Mouse (Mus musculus) kidney, embryonic 15.5 days (tissue): Measurements from ENCODE around the gene Map3k21. TPM values are rescaled to one million over a fixed set of nuclear protein-coding genes. Genes with fewer than 3 reads are reported as not detected.

Experiments
- ATAC-seq: fragments of 200-750 bp; cut with Nextera tagmentation; replicated peaks from 2 replicates; pipeline ENCODE4 v1.8.0; 2017; ENCODE audit warnings: moderate TSS enrichment; ENCODE audit not compliant: low FRiP score
- H3K27ac ChIP-seq: fragments of 300-500 bp; sonication (generic); 2 replicates; pipeline ENCODE4 v1.5.1; 2015; ENCODE audit warnings: mild to moderate bottlenecking, inconsistent platforms
- H3K27me3 ChIP-seq: fragments of 300-500 bp; sonication (generic); 2 replicates; pipeline ENCODE4 v1.6.1; 2015; ENCODE audit warnings: inconsistent platforms
- H3K36me3 ChIP-seq: fragments of 300-500 bp; sonication (generic); 2 replicates; pipeline ENCODE4 v1.6.1; 2015; ENCODE audit warnings: inconsistent platforms
- H3K4me1 ChIP-seq: fragments of 300-500 bp; sonication (generic); 2 replicates; pipeline ENCODE4 v1.6.1; 2015; ENCODE audit warnings: inconsistent platforms
- H3K4me2 ChIP-seq: fragments of 300-500 bp; sonication (generic); 2 replicates; pipeline ENCODE4 v1.6.1; 2015; ENCODE audit warnings: moderate library complexity, mild to moderate bottlenecking, inconsistent platforms
- H3K4me3 ChIP-seq: fragments of 300-500 bp; sonication (generic); replicated peaks from 2 replicates; pipeline ENCODE4 v1.5.1; 2015; ENCODE audit warnings: mild to moderate bottlenecking, inconsistent platforms
- H3K9ac ChIP-seq: fragments of 300-500 bp; sonication (generic); 2 replicates; pipeline ENCODE4 v1.6.1; 2015; ENCODE audit warnings: mild to moderate bottlenecking, inconsistent platforms
- H3K9me3 ChIP-seq: fragments of 300-500 bp; sonication (generic); replicated peaks from 2 replicates; pipeline ENCODE4 v1.6.1; 2016; ENCODE audit warnings: inconsistent platforms
- WGBS: fragments of 180-500 bp; shearing (Covaris S2); methylation state at CpG from one replicate; pipeline ENCODE4 v1.1.7; 2015; ENCODE audit warnings: mixed read lengths; 5-methylcytosine and 5-hydroxymethylcytosine counted together
- polyA plus RNA-seq: library from polyadenylated mRNA; unstranded; fragments of >200 nt; fragmentation: Nextera tagmentation; extraction: Ambion mirVana; gene quantifications from 2 replicates; pipeline ENCODE4 v1.2.1, GENCODE M21; 2015

Gene Map3k21
- polyA plus RNA-seq = 4.2 and 4.6 TPM in 2 replicates

DNA sequence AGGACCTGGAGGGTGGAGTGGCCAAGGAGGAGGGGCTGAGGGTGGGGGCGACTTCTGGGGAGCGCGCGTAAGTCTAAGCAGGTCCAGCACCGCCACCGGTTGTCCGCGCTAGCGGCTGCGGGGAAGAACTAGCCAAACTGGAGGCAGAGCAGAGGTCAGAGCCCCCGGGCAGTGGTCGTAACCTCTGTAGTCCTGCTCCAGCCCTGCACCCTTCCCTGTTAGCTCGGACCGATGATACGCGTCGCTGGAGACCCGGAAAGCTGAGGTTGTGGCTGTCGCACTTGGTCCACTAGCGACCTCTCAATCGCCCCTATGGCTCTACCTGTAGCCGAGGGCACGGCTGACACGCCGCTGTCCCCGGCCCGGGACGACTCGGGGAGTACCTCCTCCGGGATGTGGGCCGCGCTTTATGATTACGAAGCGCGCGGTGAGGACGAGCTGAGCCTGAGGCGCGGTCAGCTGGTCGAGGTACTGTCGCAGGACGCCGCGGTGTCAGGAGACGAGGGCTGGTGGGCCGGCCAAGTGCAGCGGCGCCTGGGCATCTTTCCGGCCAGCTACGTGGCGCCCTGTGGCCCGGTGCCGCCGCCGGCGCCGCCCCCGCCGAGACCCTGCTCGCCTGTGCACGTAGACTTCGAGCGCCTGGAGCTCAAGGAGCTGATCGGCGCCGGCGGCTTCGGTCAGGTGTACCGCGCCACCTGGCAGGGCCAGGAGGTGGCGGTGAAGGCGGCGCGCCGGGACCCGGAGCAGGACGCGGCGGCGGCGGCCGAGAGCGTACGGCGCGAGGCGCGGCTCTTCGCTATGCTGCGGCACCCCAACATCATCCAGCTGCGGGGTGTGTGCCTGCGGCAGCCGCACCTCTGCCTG is at the start of gene Map3k21:
Gene Map3k21 (plus strand): TSS at position 86 of the 864 bp plus-strand sequence.
- ATAC-seq = peak; percentile 49
- H3K4me1 ChIP-seq = peaks cover 35% of the 10 kb centered on the region
- H3K4me2 ChIP-seq = peak within 1 kb of the TSS; percentile 98
- H3K27ac ChIP-seq = peak within 1 kb of the TSS; percentile 77
- H3K27me3 ChIP-seq = peaks cover 57% of the 10 kb centered on the region
- no peaks in the 10 kb centered on the region for H3K36me3 ChIP-seq
- no peaks in the 10 kb centered on the region for H3K9me3 ChIP-seq
- H3K9ac ChIP-seq = peak within 1 kb of the TSS; percentile 59
- H3K4me3 ChIP-seq = peak within 1 kb of the TSS; percentile 67
- under 1% methylated on average over 92 of the region's 93 CpGs for WGBS

DNA sequence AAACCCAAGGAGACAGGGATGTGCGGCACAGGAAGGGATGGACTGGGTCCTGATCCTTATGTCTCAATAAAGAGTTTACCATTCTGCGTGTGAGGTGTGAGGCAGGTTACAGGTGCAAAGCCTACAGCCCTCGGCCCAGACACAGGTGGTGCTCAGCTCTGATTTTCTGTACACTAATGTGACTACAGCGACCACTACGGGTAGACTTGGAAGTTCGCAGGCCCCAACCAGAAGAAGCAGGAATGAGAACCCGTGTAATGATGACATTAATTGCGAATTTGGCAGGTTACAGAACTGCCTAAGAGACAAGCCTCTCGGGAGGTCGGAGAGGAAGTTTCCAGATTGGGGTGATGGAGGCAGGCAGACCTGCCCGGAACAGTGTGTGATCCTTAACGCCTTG is 44.1 kb upstream of the Map3k21 start:
- Histone ChIP-seq H3K9me3 (no peaks in the 10 kb centered on the region), H3K4me2 (no peak overlapping the region), H3K4me3 (no peak overlapping the region), H3K4me1 (peaks cover 29% of the 10 kb centered on the region), H3K9ac (no peak overlapping the region), H3K27ac (no peak overlapping the region), H3K36me3 (no peaks in the 10 kb centered on the region), H3K27me3 (peaks cover 4% of the 10 kb centered on the region; the same call in 1 of the 2 replicates)
- no peak for ATAC-seq
- WGBS = 70% methylated on average over 12 of the region's 12 CpGs

DNA sequence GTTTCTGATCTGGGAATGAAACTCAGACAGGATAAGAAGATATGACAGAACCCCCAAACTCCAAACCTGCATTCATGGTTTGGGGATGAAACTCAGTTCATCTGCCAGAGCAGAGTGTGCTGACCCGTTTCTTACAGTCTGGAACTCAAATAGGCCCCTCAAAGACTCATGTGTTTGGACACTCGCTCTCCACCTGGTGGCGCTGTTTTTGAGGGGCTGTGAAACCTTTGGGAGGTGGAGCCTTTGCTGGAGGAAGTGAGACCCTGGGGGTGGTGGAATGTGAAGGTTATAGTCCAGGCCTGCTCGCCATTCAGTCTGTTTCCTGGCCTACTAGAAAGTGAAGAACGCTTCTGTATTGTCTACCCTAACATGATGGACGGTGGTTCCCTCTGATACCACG is 41.7 kb upstream of the Map3k21 start:
- Histone ChIP-seq H3K4me1 (peaks cover 44% of the 10 kb centered on the region), H3K9me3 (no peaks in the 10 kb centered on the region), H3K4me3 (no peak overlapping the region), H3K27me3 (no peaks in the 10 kb centered on the region), H3K27ac (no peak overlapping the region), H3K4me2 (no peak overlapping the region), H3K9ac (no peak overlapping the region), H3K36me3 (no peaks in the 10 kb centered on the region)
- no peak for ATAC-seq
- WGBS = 58% methylated on average over 7 of the region's 7 CpGs

DNA sequence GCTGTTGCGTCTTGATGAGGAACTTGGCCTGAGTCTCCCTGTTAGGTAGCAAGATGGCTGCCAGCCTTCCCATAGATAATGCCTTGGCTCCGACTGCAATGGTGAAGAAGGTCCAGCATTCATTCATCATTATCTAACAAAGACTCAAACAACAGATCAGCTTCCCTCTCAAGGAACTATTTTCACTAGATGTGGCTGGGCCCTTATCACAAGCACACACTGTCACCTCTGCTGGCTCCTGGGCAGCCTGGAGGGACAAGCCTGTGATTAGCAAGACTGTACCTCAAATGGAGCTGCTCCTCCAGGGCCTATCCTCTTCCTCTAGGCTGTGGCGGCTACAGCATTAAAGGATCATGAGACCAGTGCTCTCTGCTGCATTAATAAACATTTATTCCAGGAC is 40.5 kb upstream of the Map3k21 start:
- no peak overlapping the region for H3K4me2 ChIP-seq
- no peak for ATAC-seq
- H3K4me1 ChIP-seq = peaks cover 49% of the 10 kb centered on the region
- H3K27me3 ChIP-seq = no peaks in the 10 kb centered on the region
- H3K9me3 ChIP-seq = no peaks in the 10 kb centered on the region
- 84% methylated on average over 3 of the region's 3 CpGs for WGBS
- no peaks in the 10 kb centered on the region for H3K36me3 ChIP-seq
- H3K9ac ChIP-seq = no peak overlapping the region
- H3K27ac ChIP-seq = no peak overlapping the region
- H3K4me3 ChIP-seq = no peak overlapping the region

DNA sequence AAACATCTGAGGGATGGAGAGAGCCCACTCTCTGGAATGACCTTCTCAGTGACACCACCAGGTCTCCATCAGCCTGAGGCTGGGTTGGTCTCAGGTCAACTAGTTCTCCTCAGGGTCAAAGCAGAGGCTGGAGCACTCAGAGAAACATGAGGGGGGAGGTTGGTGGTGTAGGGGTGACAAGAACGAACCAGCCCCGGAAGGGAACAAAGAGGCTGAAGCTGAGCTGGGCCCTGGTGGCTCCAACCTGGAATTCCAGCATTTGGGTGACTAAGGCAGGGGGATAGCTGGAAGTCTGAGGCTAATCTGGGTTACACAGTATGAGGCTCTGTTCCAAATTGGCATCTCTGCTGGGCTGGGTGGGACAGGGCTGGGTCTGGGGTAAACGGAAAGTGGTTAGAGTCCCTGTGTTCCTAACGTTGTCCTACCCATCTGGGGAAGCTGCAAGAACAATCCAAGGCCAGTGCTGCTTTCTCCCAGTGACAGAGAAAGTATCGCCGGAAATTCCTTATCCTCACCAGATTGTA is 40.0 kb upstream of the Map3k21 start:
- H3K27ac ChIP-seq = no peak overlapping the region
- H3K9me3 ChIP-seq = no peaks in the 10 kb centered on the region
- H3K36me3 ChIP-seq = no peaks in the 10 kb centered on the region
- no peaks in the 10 kb centered on the region for H3K27me3 ChIP-seq
- no peak for ATAC-seq
- no peak overlapping the region for H3K9ac ChIP-seq
- WGBS = 19% methylated on average over 6 of the region's 6 CpGs
- H3K4me1 ChIP-seq = peaks cover 52% of the 10 kb centered on the region
- no peak overlapping the region for H3K4me2 ChIP-seq
- no peak overlapping the region for H3K4me3 ChIP-seq

DNA sequence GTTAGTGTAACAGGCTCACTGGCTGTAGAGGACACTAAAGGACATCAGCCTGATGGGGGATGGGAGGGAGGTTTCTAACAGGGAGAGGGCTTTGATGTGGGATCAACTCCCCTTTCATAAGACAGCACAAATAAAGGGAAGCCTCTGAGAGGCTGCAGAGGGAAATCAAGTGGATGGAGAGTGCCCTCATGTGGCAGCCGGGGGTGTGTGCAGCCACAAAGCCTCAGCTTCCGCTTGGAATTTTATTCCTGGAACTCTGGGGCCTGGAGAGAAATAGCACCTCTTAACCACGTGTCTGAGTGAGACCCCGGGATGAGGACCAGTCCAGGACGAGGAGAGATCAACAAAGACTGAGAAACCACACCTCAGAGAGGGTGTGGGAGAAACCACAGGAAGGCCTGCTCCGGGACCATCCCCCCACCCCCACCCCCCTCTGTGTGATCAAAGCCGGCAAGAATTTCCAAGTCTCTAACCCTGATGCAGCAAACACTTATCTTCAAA is 39.4 kb upstream of the Map3k21 start:
- WGBS = 2% methylated on average over 7 of the region's 7 CpGs
- H3K27me3 ChIP-seq = no peaks in the 10 kb centered on the region
- H3K27ac ChIP-seq = no peak overlapping the region
- H3K9ac ChIP-seq = no peak overlapping the region
- H3K4me3 ChIP-seq = no peak overlapping the region
- H3K9me3 ChIP-seq = no peaks in the 10 kb centered on the region
- peak; percentile 71 for ATAC-seq
- H3K4me2 ChIP-seq = no peak overlapping the region
- peaks cover 52% of the 10 kb centered on the region for H3K4me1 ChIP-seq
- H3K36me3 ChIP-seq = no peaks in the 10 kb centered on the region

DNA sequence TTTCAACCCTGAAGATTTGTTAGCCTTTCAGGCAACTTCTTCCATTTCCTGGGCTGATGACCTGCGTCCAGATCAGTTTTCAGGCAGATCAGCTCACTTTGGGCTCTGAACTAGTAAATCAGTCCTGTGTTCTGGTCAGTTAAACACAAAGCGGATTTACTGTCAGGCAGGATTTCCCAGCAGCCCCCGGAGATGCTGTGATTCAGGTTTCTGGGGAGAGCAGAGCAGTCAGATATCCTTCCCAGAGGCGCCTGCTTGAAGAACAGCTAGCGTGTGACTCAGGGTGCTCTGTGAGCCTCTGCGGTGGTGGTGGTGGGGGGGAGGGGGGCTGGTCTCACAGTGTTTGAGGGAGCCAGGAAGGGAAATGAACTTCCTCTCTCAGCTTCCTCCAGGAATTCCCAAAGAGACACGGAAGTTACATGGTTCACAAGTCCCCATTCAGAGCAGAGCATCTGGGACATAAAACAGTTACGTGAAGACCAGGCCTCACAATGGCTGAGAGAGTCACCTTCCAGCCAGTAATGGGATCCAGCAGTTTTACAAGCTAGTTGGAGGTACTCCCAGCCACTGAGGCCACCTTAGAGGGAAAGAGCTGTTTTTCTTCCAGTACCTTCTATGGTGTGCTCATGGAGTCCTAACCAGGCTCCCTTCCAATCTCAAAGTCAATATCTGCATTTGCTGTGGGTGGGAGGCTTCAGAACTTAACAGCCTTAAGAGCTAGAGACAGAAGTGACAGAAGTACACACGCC is 37.6 kb upstream of the Map3k21 start:
- H3K4me3 ChIP-seq = no peak overlapping the region

DNA sequence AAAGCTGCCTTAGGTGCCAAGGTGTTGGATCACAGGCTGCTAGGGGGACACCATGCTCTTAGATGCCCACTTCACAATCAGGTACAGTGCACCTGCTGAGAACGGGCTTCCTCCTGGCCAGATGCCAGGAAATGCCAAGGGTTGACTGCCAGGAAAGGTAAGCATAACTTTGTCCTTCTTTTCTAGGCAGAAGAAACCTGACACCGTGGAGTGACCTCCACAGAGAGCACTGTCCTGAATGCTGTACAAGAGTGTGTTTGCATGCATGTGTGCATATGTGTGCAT is 37.1 kb upstream of the Map3k21 start:
- ATAC-seq = 0 out of 2 replicates have a peak, but pooled peaks have one; percentile 6
- Histone ChIP-seq H3K27me3 (no peaks in the 10 kb centered on the region), H3K27ac (peak overlapping the region; percentile 92), H3K36me3 (no peaks in the 10 kb centered on the region), H3K9ac (no peak overlapping the region), H3K4me1 (peaks cover 52% of the 10 kb centered on the region), H3K4me2 (no peak overlapping the region), H3K9me3 (no peaks in the 10 kb centered on the region), H3K4me3 (no peak overlapping the region)
- 49% methylated on average over 2 of the region's 2 CpGs for WGBS

More for the DNA sequence above, 37.6 kb upstream of the Map3k21 start:
- H3K4me1 ChIP-seq = peaks cover 52% of the 10 kb centered on the region
- no peak overlapping the region for H3K4me2 ChIP-seq
- H3K9ac ChIP-seq = no peak overlapping the region; the same call in 1 of the 2 replicates
- no peaks in the 10 kb centered on the region for H3K36me3 ChIP-seq
- peak; percentile 68 for ATAC-seq
- 10% methylated on average over 9 of the region's 9 CpGs for WGBS
- peak overlapping the region; percentile 92 for H3K27ac ChIP-seq
- H3K9me3 ChIP-seq = no peaks in the 10 kb centered on the region
- H3K27me3 ChIP-seq = no peaks in the 10 kb centered on the region

DNA sequence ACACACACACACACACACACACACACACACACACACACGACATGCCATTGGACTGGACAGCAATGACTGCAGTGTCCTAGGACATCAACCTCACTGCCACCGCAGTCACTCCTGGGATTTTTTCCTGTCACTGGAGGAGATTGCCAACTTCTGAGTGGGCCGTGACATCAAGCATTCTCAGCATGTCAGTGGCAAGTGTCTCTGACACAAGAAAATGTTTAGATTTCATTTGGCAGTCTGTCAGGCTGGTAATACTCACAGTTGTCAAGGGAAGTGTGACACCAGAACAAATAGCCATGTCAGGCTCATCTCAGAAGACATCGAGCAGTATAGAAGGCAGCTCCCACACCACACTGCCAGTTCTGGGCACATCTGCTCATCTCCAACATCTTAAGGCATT is 29.8 kb upstream of the Map3k21 start:
- no peak for ATAC-seq
- H3K9me3 ChIP-seq = no peaks in the 10 kb centered on the region
- no peak overlapping the region for H3K9ac ChIP-seq
- WGBS = 78% methylated on average over 4 of the region's 4 CpGs
- no peak overlapping the region for H3K4me3 ChIP-seq
- H3K4me1 ChIP-seq = no peaks in the 10 kb centered on the region
- no peak overlapping the region for H3K4me2 ChIP-seq
- no peak overlapping the region for H3K27ac ChIP-seq
- H3K27me3 ChIP-seq = no peaks in the 10 kb centered on the region
- H3K36me3 ChIP-seq = no peaks in the 10 kb centered on the region

DNA sequence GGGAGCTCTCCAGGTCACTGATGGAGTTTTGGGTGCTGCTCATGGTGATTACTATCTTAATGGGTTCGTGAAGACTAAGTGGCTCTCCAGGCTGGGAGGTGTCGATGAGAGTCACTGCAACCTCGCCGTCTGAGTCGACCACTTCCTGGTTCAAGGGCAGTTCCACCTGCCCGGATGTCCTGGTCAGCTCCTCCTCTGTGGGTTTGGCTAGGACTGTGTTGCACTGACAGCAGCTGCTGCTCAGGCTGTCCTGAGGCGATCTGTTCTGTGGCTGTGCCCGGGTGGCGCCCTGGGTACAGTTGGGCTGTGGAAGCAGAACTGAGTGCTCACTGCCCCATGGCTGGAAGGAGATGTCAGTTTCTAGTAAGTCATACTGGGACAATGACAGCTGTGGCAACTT is 22.7 kb upstream of the Map3k21 start:
- 65% methylated on average over 9 of the region's 9 CpGs for WGBS
- ATAC-seq = no peak

DNA sequence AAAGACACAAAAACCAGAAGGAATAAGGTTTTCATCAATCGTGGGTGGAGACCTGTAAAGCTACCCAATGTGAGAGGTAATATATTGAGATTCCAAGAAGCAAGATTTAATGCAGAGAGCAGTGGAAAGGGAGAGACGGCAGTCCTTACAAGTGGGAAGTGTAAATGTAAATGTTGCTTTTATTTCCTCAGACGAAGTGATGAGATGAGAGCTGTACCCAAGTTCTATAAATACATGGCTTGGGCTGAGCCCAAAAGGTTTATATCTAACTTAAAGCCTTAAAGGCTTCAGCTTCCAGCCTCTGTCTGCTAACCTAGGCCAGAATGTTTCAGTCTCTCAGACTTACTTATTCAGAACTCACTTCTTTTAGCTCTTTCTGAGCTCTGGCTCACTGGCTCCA is 20.3 kb upstream of the Map3k21 start:
- no peak for ATAC-seq
- Histone ChIP-seq H3K4me2 (no peak overlapping the region), H3K9me3 (no peaks in the 10 kb centered on the region), H3K4me1 (peaks cover 6% of the 10 kb centered on the region; the same call in 1 of the 2 replicates), H3K27me3 (no peaks in the 10 kb centered on the region), H3K4me3 (no peak overlapping the region), H3K27ac (no peak overlapping the region), H3K36me3 (no peaks in the 10 kb centered on the region), H3K9ac (no peak overlapping the region)
- 53% methylated on average over 3 of the region's 3 CpGs for WGBS

More for the DNA sequence above, 22.7 kb upstream of the Map3k21 start:
- no peak overlapping the region for H3K27ac ChIP-seq
- H3K4me3 ChIP-seq = no peak overlapping the region
- no peaks in the 10 kb centered on the region for H3K36me3 ChIP-seq
- no peak overlapping the region for H3K4me2 ChIP-seq
- H3K4me1 ChIP-seq = peaks cover 6% of the 10 kb centered on the region; the same call in 1 of the 2 replicates
- H3K27me3 ChIP-seq = no peaks in the 10 kb centered on the region
- no peaks in the 10 kb centered on the region for H3K9me3 ChIP-seq
- H3K9ac ChIP-seq = no peak overlapping the region

DNA sequence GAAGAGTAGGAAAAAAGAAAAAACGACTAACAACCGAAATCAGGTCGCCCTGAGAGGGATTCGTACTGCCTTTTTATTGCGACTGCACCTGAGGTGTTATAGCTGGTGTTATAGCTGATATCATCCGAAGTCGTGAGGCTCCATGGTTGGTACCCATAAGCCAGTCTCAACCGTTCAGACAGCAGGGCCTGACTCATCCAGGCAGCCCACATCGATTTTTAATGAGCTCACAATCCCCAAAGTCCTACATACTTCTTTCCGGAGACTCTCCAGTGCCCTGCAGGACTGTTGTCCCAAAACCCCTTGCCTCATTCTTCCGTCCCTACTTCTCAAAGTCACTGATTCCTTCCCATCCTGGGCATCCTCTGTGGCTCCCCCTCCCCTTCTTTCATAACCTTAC is 12.9 kb upstream of the Map3k21 start:
- no peak overlapping the region for H3K4me3 ChIP-seq
- H3K9me3 ChIP-seq = no peaks in the 10 kb centered on the region
- no peak overlapping the region for H3K9ac ChIP-seq
- H3K4me2 ChIP-seq = peak overlapping the region; percentile 58; the same call in 1 of the 2 replicates
- no peak for ATAC-seq
- no peaks in the 10 kb centered on the region for H3K36me3 ChIP-seq
- peaks cover 30% of the 10 kb centered on the region for H3K27me3 ChIP-seq
- WGBS = 66% methylated on average over 11 of the region's 11 CpGs
- H3K4me1 ChIP-seq = peaks cover 14% of the 10 kb centered on the region
- no peak overlapping the region for H3K27ac ChIP-seq
